Mouse (Mus musculus): ENCODE results near the gene Olfr1218.

DNA sequence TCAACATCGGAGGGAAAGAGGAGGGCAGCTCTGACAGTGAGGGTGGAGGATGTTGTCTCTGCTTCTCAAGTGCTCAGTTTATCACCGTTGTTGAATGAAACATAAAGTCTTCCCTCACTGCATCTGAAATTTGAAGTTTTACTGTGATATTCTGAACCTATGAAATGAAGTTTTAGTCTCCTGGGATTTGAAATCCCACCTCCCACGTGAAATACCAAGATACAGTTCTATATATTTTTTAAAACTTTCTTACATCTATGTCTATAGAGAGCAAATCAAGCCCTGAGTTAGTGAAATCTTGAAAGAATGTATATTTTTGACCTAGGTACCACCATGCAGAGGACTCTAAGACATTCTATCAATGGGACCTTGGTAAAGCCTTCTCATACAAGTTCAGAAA is 45.7 kb upstream of the Olfr1218 start, which contains the start of gene Olfr1220:
- TF ChIP-seq CTCF (IDR thresholded peaks at IDR 0.05; ENCODE audit: extremely low read depth, insufficient read length, insufficient replicate concordance, low read depth, low read length), result no peak
- no peak for TF ChIP-seq POLR2A (IDR thresholded peaks at IDR 0.05; ENCODE audit: low read depth, low read length)

All from small intestine, adult 2 months (tissue).